Mouse (Mus musculus) B cell, adult 2 months (primary cell): ENCODE results near the gene Gpr107.
"Not testable (repeated sequence)": the region's sequence is repeated elsewhere in the genome, so short reads cannot be mapped to it uniquely, and the experiment has no call there.

Source experiments
- DNase-seq, 2 experiments: peaks; one replicate each; pipeline ENCODE4 v3.0.0; 2022

Gpr107 gene

DNA sequence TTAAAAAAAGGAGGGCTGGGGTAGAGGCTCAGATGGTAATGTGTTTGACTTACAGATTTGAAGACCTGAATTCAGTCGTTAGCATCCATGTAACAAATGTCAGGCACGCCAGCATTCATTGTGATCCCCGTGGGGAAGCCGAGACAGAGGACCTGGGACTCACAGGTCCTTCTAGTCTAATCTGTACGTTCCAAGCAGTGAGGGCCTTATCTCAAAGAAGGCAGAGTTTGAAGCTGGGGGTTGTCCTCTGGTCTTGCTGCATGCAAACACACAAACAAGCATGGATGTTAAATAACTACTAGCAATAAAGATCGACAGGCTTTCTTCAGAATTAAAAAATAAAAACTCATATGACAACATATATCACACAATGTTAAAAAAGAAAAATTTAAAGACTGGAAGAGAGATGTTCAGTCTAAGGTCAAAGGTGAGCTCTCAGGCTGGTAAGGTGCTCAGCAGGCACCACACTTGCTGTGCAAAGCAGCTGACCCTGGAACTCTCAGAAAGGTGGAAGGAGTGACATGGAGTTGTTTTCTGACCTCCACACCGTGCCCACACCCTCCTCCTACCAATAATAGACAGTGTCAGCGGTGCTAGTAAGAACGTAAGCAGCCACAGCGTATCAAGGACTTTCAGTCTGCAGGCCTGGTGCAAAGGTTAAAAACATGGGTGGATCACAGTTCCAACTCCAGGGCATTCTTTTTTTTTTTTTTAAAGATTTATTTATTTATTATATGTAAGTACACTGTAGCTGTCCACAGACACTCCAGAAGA, 8.2 kb downstream of the Gpr107 start:
- no peak for DNase-seq

GRCm38 (mm10) chr2:31161620-31162019, 9.5 kb downstream of the Gpr107 start:
- DNase-seq: no peak

GRCm38 (mm10) chr2:31163361-31164118, 11.4 kb downstream of the Gpr107 start:
- no peak for DNase-seq

- DNase-seq: peak; percentile 47 to 52
Observed at GRCm38 (mm10) chr2:31164841-31165455, 12.8 kb downstream of the Gpr107 start.

DNA sequence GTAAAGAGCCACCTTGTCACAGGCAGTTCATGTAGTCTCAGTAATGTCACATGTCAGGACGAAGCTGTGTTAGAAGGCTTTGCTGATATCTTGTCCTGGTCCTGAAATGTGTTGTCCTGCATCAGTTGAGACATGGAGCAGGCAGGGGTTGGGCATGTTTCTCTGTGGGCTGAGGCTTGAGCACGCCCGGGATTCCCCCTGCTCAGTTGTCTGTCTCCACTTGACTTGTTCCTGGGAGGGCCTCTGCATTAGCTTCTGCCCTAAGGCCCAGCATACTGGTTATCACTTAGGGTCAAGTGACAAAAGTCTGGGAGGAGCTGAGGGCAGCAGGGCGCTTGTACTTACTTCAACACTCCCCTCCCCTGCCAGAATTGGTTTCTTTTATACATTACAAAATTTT, 13.4 kb downstream of the Gpr107 start:
- DNase-seq: peak; percentile 30 to 39

DNA sequence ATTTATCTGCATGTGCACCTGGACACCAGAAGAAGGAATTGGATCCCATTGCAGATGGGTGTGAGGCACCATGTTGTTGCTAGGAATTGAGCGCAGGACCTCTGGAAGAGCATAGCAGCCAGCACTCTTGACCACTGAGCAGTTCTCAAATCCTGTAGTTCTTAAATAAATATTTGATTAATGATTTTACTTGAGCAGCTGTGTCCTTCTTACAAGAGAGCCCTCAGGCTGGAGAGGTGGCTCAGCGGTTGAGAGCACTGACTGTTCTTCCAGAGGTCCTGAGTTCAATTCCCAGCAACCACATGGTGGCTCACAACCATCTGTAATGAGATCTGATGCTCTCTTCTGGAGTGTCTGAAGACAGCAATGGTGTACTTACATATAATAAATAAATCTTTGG, 15.5 kb downstream of the Gpr107 start:
- not testable (repeated sequence) for DNase-seq

- DNase-seq: no peak
Observed at GRCm38 (mm10) chr2:31169001-31169400, 16.9 kb downstream of the Gpr107 start.

DNA sequence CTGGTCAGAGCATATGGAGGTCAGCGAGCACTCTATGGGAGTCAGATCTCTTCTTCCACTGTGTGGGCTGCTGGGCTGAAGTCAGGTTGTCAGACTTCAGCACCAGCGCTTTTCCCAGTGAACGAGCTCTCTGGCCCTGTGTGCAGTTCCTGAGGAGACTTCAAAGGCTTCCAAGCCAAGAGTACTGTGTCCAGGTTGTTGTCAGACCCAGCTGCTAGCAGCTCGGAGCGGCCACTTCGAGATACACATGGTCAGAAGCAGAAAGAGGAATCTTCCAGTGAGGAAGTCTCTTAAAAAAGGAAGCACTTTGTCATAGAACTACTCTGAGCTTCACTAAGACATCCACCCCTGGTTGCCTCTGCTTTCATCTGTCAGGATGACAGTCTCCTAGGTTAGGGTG, 18.0 kb downstream of the Gpr107 start:
- no peak for DNase-seq

DNA sequence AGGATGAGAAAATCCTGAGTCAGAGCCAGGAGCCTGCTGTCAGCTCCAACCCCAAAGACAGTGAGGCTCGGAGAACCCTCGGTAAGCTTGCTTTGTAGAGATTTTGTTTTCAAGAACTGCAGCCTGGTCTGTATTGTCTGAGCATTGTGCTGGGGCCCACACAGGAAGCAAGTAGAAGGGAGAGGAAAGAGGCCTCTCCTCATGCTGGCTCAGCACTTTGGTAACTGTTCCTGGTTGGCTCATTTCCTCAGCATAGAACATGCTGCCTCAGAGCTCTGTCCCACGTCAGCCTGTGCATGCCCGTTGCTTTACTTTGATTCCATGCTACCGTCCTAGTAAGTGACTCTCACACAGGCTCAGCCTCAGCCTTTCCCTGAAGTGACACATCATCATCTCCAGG, 19.9 kb downstream of the Gpr107 start:
- no peak for DNase-seq

DNA sequence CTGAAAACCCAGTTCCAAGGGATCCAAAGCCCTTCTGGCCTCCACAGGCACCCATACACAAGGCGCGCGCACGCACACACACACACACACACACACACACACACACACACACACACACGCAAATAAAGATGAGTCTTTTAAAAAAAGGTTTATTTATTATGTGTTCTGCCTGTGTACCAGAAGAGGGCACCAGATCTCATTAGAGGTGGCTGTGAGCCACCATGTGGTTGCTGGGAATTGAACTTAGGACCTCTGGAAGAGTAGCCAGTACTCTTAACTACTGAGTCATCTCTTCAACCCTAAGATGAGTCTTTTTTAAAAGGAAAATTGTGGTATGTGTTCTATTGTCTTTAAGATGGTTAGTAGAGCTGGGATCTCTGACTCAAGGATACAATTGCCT, 20.4 kb downstream of the Gpr107 start:
- DNase-seq: peak; percentile 10 to 21

GRCm38 (mm10) chr2:31173290-31173689, 21.2 kb downstream of the Gpr107 start:
- peak; percentile 29 to 37 for DNase-seq

- DNase-seq: peak; percentile 52 to 54
Observed at GRCm38 (mm10) chr2:31178593-31178992, 26.5 kb downstream of the Gpr107 start.

DNA sequence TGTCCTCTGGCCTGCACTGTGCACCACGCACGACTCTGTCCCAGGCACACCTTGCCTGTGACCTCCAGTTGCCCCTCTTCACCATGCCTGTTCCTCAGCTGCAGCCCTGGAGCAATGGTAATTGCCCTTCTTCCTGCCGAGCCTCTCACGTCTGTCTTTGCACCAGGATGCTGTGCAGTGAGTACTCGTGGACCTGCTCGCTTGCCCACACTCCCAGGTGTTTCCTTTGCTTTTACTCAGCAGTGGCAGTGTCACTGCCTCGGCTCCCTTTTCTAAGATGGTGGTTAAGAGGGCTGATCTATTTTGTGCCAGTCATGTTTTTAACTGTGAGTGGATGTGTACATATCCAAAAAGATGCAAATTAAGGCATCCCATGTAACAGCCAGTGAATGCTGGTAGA, 27.4 kb downstream of the Gpr107 start:
- no peak for DNase-seq

DNA sequence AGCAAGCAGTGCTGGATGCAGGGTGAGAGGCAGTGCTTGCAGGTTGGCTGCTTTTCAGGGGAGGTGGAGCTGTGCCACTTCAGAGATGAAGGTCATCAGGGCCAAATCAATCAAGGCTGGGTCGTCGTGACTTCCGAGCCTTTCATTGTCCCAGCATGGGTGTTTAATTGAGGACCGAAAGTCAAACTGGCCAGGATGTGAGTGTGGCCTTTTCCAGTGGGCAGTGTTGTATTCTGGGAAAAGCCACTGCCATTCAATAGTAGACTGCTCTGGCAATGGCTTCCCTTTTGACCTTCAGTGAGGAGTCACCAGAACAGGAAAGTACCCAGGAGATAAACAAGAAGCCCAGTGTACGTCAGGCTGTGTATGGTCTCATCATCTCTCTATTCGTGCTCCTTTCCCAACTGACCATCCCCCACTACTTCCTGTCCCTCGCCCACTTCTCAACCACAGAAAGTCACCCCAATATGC, 28.0 kb downstream of the Gpr107 start:
- no peak for DNase-seq

DNA sequence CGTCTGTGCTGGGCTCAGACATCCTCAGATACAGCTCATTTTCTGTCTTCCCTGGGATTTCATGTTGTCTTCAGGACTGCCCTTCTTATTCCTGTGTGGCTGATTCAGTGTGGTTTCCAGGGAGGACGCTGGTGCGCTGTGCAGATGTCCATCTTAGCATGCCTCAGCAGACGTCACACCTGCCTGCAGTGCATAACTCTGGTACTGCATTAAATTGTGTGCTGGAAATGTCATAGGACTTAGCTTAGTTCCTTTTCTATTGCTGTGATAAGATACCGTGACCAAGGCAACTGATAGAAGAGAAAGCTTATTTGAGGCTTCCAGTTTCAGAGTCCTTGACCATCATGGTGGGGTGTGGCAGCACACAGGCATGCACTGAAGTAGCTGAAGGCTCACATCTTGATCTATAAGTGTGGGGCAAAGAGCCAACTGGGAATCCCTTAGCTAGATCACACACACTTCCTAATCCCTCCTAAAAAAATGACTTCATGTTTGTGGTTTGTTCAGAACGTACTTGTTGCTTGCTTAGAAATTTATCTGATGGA, 30.7 kb downstream of the Gpr107 start:
- DNase-seq: no peak

GRCm38 (mm10) chr2:31183830-31184229, 31.7 kb downstream of the Gpr107 start:
- peak; percentile 24 to 41 for DNase-seq

GRCm38 (mm10) chr2:31188691-31189090, 36.6 kb downstream of the Gpr107 start:
- DNase-seq: no peak

- DNase-seq: no peak
Observed at GRCm38 (mm10) chr2:31189654-31190053, 37.5 kb downstream of the Gpr107 start.

DNA sequence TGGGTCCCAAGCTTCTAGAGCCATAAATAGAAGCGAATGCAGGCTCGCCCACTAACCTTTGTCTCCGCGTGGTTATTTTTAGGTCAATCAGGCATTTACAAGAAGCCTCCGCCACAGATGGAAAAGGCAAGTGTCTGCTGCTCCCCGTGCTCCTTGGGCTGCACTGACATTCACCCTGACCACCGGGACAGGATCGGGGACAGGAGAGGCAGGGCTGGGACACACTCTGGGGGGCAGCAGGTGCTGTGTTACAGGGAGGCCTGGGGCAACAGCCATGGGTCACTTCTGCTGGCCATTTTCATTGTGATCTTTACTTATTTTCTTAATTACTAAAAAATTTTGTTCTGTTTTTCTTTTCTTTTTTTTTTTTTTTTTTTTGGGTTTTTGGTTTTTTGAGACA, 39.6 kb downstream of the Gpr107 start:
- DNase-seq: no peak

GRCm38 (mm10) chr2:31194356-31195021, 42.4 kb downstream of the Gpr107 start:
- peak; percentile 69 to 70 for DNase-seq

- no peak for DNase-seq
Observed at GRCm38 (mm10) chr2:31198621-31199020, 46.5 kb downstream of the Gpr107 start.

DNA sequence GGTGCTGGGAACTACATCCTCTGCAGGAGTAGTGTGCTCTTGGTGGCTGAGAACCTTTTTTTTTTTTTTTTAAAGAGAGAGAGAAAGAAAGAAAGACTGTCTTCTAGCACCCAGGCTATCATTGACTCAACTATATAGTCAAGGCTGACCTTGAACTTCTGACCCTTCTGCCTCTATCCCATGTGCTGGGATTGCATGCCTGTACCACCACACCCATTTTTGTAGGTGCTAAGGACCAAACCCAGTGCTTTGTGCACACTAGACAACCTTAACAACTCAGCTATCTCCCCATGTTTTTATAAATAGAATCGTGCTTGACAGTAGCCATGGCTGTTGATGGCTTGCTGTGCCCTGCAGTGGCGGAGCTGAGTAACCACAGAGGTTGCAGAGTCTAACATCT, 47.9 kb downstream of the Gpr107 start:
- DNase-seq: no peak

DNA sequence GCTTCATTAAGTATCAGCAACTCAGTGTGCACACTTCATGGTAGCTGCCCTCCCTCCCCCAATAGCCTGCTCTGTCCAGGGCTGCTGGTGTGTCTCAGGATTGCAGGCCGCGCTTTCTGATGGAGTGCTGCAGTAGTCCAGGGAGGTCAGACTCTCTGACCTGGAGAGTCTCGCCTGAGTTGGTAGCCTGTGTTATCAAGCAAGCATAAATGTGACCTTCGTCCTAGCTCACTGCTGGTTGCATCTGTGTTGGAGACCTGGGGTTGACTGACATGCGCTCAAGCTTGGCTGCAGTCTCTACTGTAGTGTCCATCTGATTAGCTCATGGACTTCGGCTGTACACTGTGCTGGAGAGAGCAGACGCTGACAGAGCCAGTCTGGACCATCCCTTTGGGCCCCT, 49.7 kb downstream of the Gpr107 start:
- no peak for DNase-seq
